11 mouse cellular contexts compared by ENCODE assay signal in the genomic region with DNA sequence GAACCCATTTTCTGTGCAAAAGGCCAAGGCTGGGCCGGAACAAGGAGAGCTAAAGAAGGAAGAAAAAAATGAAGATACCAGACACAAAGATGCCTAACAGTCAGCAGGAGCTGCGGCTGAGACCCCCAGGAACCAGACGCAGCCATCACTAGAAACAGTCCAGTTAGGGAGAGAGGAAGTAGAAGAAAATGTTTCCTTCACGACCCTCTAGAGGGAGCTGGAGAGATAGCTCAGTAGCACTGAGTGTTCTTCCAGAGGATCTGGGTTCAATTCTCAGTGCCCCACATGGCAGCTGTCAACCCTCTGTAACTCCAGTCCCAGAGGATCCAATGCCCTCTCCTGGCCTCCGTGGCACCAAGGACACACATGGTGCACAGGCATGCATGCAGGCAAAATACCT.
DNase-seq lines count a peak whose midpoint lies in the region; ATAC-seq and TF ChIP-seq lines count a peak whose summit lies in the region.
"Had no signal": no experiment of that assay in that cellular context is flagged by ENCODE, and none has a peak within 500 bp of the region (broad histone marks: within the 10 kb centered on the region; RNA-seq: fewer than 3 reads in every experiment).

No protein-coding gene starts in this region.

- ATAC-seq in heart, embryonic 15.5 days (replicated peaks; ENCODE audit: insufficient number of reproducible peaks, insufficient read depth, low FRiP score, low read depth) = no peak
- ATAC-seq in heart, embryonic 12.5 days (ENCODE audit: insufficient number of reproducible peaks, low FRiP score) = no peak
- no peak for ATAC-seq in neural tube, embryonic 13.5 days (ENCODE audit: low read depth)
- ATAC-seq in neural tube, embryonic 15.5 days (ENCODE audit: low FRiP score) = no peak
- no peak for ATAC-seq in liver, postnatal 0 days
- ATAC-seq: forebrain, embryonic 14.5 days had no signal

- WGBS in heart, embryonic 15.5 days = 61% methylated on average over 5 of the region's 5 CpGs
- 46% methylated on average over 5 of the region's 5 CpGs for WGBS in heart, embryonic 12.5 days
- WGBS in neural tube, embryonic 13.5 days = 53% methylated on average over 5 of the region's 5 CpGs
- 65% methylated on average over 5 of the region's 5 CpGs for WGBS in neural tube, embryonic 15.5 days
- 28% methylated on average over 5 of the region's 5 CpGs for WGBS in liver, postnatal 0 days (ENCODE audit: insufficient replicate concordance)

- H3K4me3 ChIP-seq in heart, embryonic 15.5 days = no peak overlapping the region
- H3K4me3 ChIP-seq in heart, embryonic 12.5 days = no peak overlapping the region
- H3K4me3 ChIP-seq in neural tube, embryonic 13.5 days = no peak overlapping the region
- H3K4me3 ChIP-seq in neural tube, embryonic 15.5 days (replicated peaks) = no peak overlapping the region
- H3K4me3 ChIP-seq in liver, postnatal 0 days (ENCODE audit: low read depth, low read length) = no peak overlapping the region
- H3K4me3 ChIP-seq: limb, embryonic 12.5 days had no signal

- peak overlapping the region; percentile 12; the same call in 1 of the 2 replicates for H3K4me2 ChIP-seq in heart, embryonic 15.5 days
- no peak overlapping the region for H3K4me2 ChIP-seq in heart, embryonic 12.5 days
- H3K4me2 ChIP-seq in neural tube, embryonic 13.5 days = no peak overlapping the region
- no peak overlapping the region for H3K4me2 ChIP-seq in neural tube, embryonic 15.5 days
- H3K4me2 ChIP-seq in liver, postnatal 0 days (ENCODE audit: low read depth, low read length) = peak overlapping the region; percentile 33
- H3K4me2 ChIP-seq: hindbrain, embryonic 14.5 days; limb, embryonic 12.5 days had no signal

- H3K4me1 ChIP-seq in heart, embryonic 15.5 days (replicated peaks) = peaks cover 11% of the 10 kb centered on the region
- H3K4me1 ChIP-seq in heart, embryonic 12.5 days (replicated peaks) = peaks cover 8% of the 10 kb centered on the region
- peaks cover 6% of the 10 kb centered on the region; the same call in 1 of the 2 replicates for H3K4me1 ChIP-seq in neural tube, embryonic 13.5 days (replicated peaks)
- peaks cover 9% of the 10 kb centered on the region; the same call in 1 of the 2 replicates for H3K4me1 ChIP-seq in neural tube, embryonic 15.5 days
- 0 out of 2 replicates have a peak, but pooled peaks cover 3% of the 10 kb centered on the region for H3K4me1 ChIP-seq in liver, postnatal 0 days (ENCODE audit: insufficient read depth)

- H3K36me3 ChIP-seq in heart, embryonic 15.5 days = no peaks in the 10 kb centered on the region
- no peaks in the 10 kb centered on the region for H3K36me3 ChIP-seq in heart, embryonic 12.5 days
- H3K36me3 ChIP-seq in neural tube, embryonic 13.5 days = no peaks in the 10 kb centered on the region
- H3K36me3 ChIP-seq in neural tube, embryonic 15.5 days = no peaks in the 10 kb centered on the region
- H3K36me3 ChIP-seq in liver, postnatal 0 days (replicated peaks; ENCODE audit: insufficient read depth, low read length) = no peaks in the 10 kb centered on the region
- H3K36me3 ChIP-seq: limb, embryonic 12.5 days had no signal

- TF ChIP-seq EP300 in liver, postnatal 0 days (IDR thresholded peaks at IDR 0.05; ENCODE audit: low read depth) = no peak

- peaks cover 9% of the 10 kb centered on the region; the same call in 1 of the 2 replicates for H3K27me3 ChIP-seq in heart, embryonic 15.5 days
- H3K27me3 ChIP-seq in heart, embryonic 12.5 days (replicated peaks) = peaks cover 11% of the 10 kb centered on the region
- H3K27me3 ChIP-seq in neural tube, embryonic 13.5 days = 0 out of 2 replicates have a peak, but pooled peaks cover 3% of the 10 kb centered on the region
- no peaks in the 10 kb centered on the region for H3K27me3 ChIP-seq in neural tube, embryonic 15.5 days (replicated peaks)
- H3K27me3 ChIP-seq in liver, postnatal 0 days (ENCODE audit: insufficient read depth, low read length) = no peaks in the 10 kb centered on the region
- H3K27me3 ChIP-seq: limb, embryonic 12.5 days had no signal

- no peak for DNase-seq in liver, postnatal 0 days
- DNase-seq in thymus, postnatal 4 days = peak; percentile 47
- DNase-seq in cerebellum, postnatal 25 days = no peak
- no peak for DNase-seq in ovary, postnatal 36 days (ENCODE audit: low spot score)

- no peaks in the 10 kb centered on the region for H3K9me3 ChIP-seq in heart, embryonic 15.5 days (replicated peaks)
- H3K9me3 ChIP-seq in heart, embryonic 12.5 days (replicated peaks) = no peaks in the 10 kb centered on the region
- H3K9me3 ChIP-seq in neural tube, embryonic 13.5 days = no peaks in the 10 kb centered on the region
- no peaks in the 10 kb centered on the region for H3K9me3 ChIP-seq in neural tube, embryonic 15.5 days (replicated peaks)
- H3K9me3 ChIP-seq in liver, postnatal 0 days (ENCODE audit: low read length) = no peaks in the 10 kb centered on the region
- H3K9me3 ChIP-seq: limb, embryonic 12.5 days had no signal

- H3K9ac ChIP-seq in heart, embryonic 15.5 days = no peak overlapping the region
- no peak overlapping the region for H3K9ac ChIP-seq in heart, embryonic 12.5 days
- H3K9ac ChIP-seq in neural tube, embryonic 13.5 days = no peak overlapping the region
- no peak overlapping the region for H3K9ac ChIP-seq in neural tube, embryonic 15.5 days (replicated peaks)
- no peak overlapping the region for H3K9ac ChIP-seq in liver, postnatal 0 days (replicated peaks)
- H3K9ac ChIP-seq: hindbrain, embryonic 14.5 days; limb, embryonic 12.5 days had no signal

- H3K27ac ChIP-seq in heart, embryonic 15.5 days = peak overlapping the region; percentile 18; the same call in 1 of the 2 replicates
- H3K27ac ChIP-seq in heart, embryonic 12.5 days (ENCODE audit: poor library complexity, severe bottlenecking) = no peak overlapping the region
- 0 out of 2 replicates have a peak overlapping the region, but pooled peaks have one; percentile 3 for H3K27ac ChIP-seq in neural tube, embryonic 13.5 days (replicated peaks)
- H3K27ac ChIP-seq in neural tube, embryonic 15.5 days (replicated peaks) = no peak overlapping the region
- peak overlapping the region; percentile 26; the same call in 1 of the 2 replicates for H3K27ac ChIP-seq in liver, postnatal 0 days (ENCODE audit: low read depth)

- peak; percentile 43 for TF ChIP-seq CTCF in liver, postnatal 0 days (IDR thresholded peaks at IDR 0.05; ENCODE audit: low read depth)

Comparison
In these comparisons a context has a peak if more than half of its experiments do, and no peak if none do; other contexts are left out.
1. H3K27ac ChIP-seq: peak in heart, embryonic 15.5 days (single experiment), neural tube, embryonic 13.5 days (single experiment) and liver, postnatal 0 days (single experiment); none in heart, embryonic 12.5 days (single experiment) and neural tube, embryonic 15.5 days (single experiment).
2. H3K4me2 ChIP-seq: peak in heart, embryonic 15.5 days (single experiment) and liver, postnatal 0 days (single experiment); none in heart, embryonic 12.5 days (single experiment), neural tube, embryonic 13.5 days (single experiment) and neural tube, embryonic 15.5 days (single experiment).